Mouse (Mus musculus): ENCODE results near the gene Tmem91. TPM values are rescaled to one million over a fixed set of nuclear protein-coding genes. Genes with fewer than 3 reads are reported as not detected.
A peak's percentile ranks its signal among the peaks of the same experiment; 100 is the strongest.

The Tmem91 gene
- polyA plus RNA-seq, 1 experiment, result 0.18 TPM

GRCm38 (mm10) chr7:25717478-25717877 is 42.5 kb upstream of the Tmem91 start:
- peaks cover 30% of the 10 kb centered on the region for H3K79me2 ChIP-seq (ENCODE audit: control insufficient read depth, insufficient read depth)
- TF ChIP-seq MYOD1 (IDR thresholded peaks at IDR 0.05; ENCODE audit: control insufficient read depth, insufficient read length, low read depth) (no peak), CEBPB (IDR thresholded peaks at IDR 0.05; ENCODE audit: low read depth) (no peak), USF1 (IDR thresholded peaks at IDR 0.05; ENCODE audit: low read depth) (no peak), FOSL1 (IDR thresholded peaks at IDR 0.05; ENCODE audit: insufficient read depth, low read length, poor library complexity, severe bottlenecking) (no peak), CTCF (IDR thresholded peaks at IDR 0.05; ENCODE audit: control insufficient read depth, insufficient read depth, insufficient read length) (no peak), MAX (IDR thresholded peaks at IDR 0.05) (no peak), MYOG (IDR thresholded peaks at IDR 0.05; ENCODE audit: control insufficient read depth, extremely low read depth, insufficient read length) (no peak)
- H3K36me3 ChIP-seq (ENCODE audit: control insufficient read depth, insufficient read depth), result peaks cover 45% of the 10 kb centered on the region
- no peak overlapping the region for H3ac ChIP-seq (ENCODE audit: control insufficient read depth, insufficient read length, low read depth)
- peaks cover 17% of the 10 kb centered on the region for H3K79me3 ChIP-seq (ENCODE audit: low read depth)
- H3K27me3 ChIP-seq (ENCODE audit: control insufficient read depth, insufficient read depth, insufficient read length), result no peaks in the 10 kb centered on the region
- no peak overlapping the region for H3K4me3 ChIP-seq (ENCODE audit: insufficient read depth, poor library complexity, severe bottlenecking)

GRCm38 (mm10) chr7:25715731-25716271 is 40.8 kb upstream of the Tmem91 start:
- H3K4me3 ChIP-seq (ENCODE audit: insufficient read depth, poor library complexity, severe bottlenecking), result no peak overlapping the region
- H3K36me3 ChIP-seq (ENCODE audit: control insufficient read depth, insufficient read depth), result peaks cover 43% of the 10 kb centered on the region
- TF ChIP-seq FOSL1 (IDR thresholded peaks at IDR 0.05; ENCODE audit: insufficient read depth, low read length, poor library complexity, severe bottlenecking) (no peak), MYOD1 (IDR thresholded peaks at IDR 0.05; ENCODE audit: control insufficient read depth, insufficient read length, low read depth) (no peak), USF1 (IDR thresholded peaks at IDR 0.05; ENCODE audit: low read depth) (no peak)
- H3K79me2 ChIP-seq (ENCODE audit: control insufficient read depth, insufficient read depth), result peaks cover 30% of the 10 kb centered on the region
- H3K79me3 ChIP-seq (ENCODE audit: low read depth), result peaks cover 17% of the 10 kb centered on the region
- H3K27me3 ChIP-seq (ENCODE audit: control insufficient read depth, insufficient read depth, insufficient read length), result no peaks in the 10 kb centered on the region
- no peak overlapping the region for H3ac ChIP-seq (ENCODE audit: control insufficient read depth, insufficient read length, low read depth)

GRCm38 (mm10) chr7:25714581-25714980 is 39.6 kb upstream of the Tmem91 start:
- no peak for TF ChIP-seq MAX (IDR thresholded peaks at IDR 0.05)
- H3K36me3 ChIP-seq (ENCODE audit: control insufficient read depth, insufficient read depth), result peaks cover 39% of the 10 kb centered on the region
- peaks cover 30% of the 10 kb centered on the region for H3K79me2 ChIP-seq (ENCODE audit: control insufficient read depth, insufficient read depth)
- H3K4me3 ChIP-seq (ENCODE audit: insufficient read depth, poor library complexity, severe bottlenecking), result no peak overlapping the region
- no peaks in the 10 kb centered on the region for H3K27me3 ChIP-seq (ENCODE audit: control insufficient read depth, insufficient read depth, insufficient read length)
- no peak overlapping the region for H3ac ChIP-seq (ENCODE audit: control insufficient read depth, insufficient read length, low read depth)
- peaks cover 17% of the 10 kb centered on the region for H3K79me3 ChIP-seq (ENCODE audit: low read depth)

- no peaks in the 10 kb centered on the region for H3K27me3 ChIP-seq (ENCODE audit: control insufficient read depth, insufficient read depth, insufficient read length)
- no peak for TF ChIP-seq USF1 (IDR thresholded peaks at IDR 0.05; ENCODE audit: low read depth)
- TF ChIP-seq CEBPB (IDR thresholded peaks at IDR 0.05; ENCODE audit: low read depth), result no peak
- H3K79me3 ChIP-seq (ENCODE audit: low read depth), result peaks cover 10% of the 10 kb centered on the region
- H3K79me2 ChIP-seq (ENCODE audit: control insufficient read depth, insufficient read depth), result peaks cover 21% of the 10 kb centered on the region
- H3K4me3 ChIP-seq (ENCODE audit: insufficient read depth, poor library complexity, severe bottlenecking), result no peak overlapping the region
- no peak overlapping the region for H3ac ChIP-seq (ENCODE audit: control insufficient read depth, insufficient read length, low read depth)
- peaks cover 36% of the 10 kb centered on the region for H3K36me3 ChIP-seq (ENCODE audit: control insufficient read depth, insufficient read depth)
These were observed 37.8 kb upstream of the Tmem91 start for GRCm38 (mm10) chr7:25712801-25713200.

GRCm38 (mm10) chr7:25711731-25712197 is 36.8 kb upstream of the Tmem91 start:
- H3ac ChIP-seq (ENCODE audit: control insufficient read depth, insufficient read length, low read depth), result peak overlapping the region; percentile 25
- peaks cover 11% of the 10 kb centered on the region for H3K79me2 ChIP-seq (ENCODE audit: control insufficient read depth, insufficient read depth)
- H3K36me3 ChIP-seq (ENCODE audit: control insufficient read depth, insufficient read depth), result peaks cover 36% of the 10 kb centered on the region
- H3K4me3 ChIP-seq (ENCODE audit: insufficient read depth, poor library complexity, severe bottlenecking), result no peak overlapping the region
- H3K79me3 ChIP-seq (ENCODE audit: low read depth), result peaks cover 2% of the 10 kb centered on the region
- TF ChIP-seq MAX (IDR thresholded peaks at IDR 0.05) (peak; percentile 37), MYOD1 (IDR thresholded peaks at IDR 0.05; ENCODE audit: control insufficient read depth, insufficient read length, low read depth) (no peak)
- no peaks in the 10 kb centered on the region for H3K27me3 ChIP-seq (ENCODE audit: control insufficient read depth, insufficient read depth, insufficient read length)

- Histone ChIP-seq H3K27me3 (ENCODE audit: control insufficient read depth, insufficient read depth, insufficient read length) (no peaks in the 10 kb centered on the region), H3K79me2 (ENCODE audit: control insufficient read depth, insufficient read depth) (peaks cover 5% of the 10 kb centered on the region), H3K36me3 (ENCODE audit: control insufficient read depth, insufficient read depth) (peaks cover 33% of the 10 kb centered on the region), H3K4me3 (ENCODE audit: insufficient read depth, poor library complexity, severe bottlenecking) (no peak overlapping the region), H3K79me3 (ENCODE audit: low read depth) (no peaks in the 10 kb centered on the region), H3ac (ENCODE audit: control insufficient read depth, insufficient read length, low read depth) (no peak overlapping the region)
- no peak for TF ChIP-seq FOSL1 (IDR thresholded peaks at IDR 0.05; ENCODE audit: insufficient read depth, low read length, poor library complexity, severe bottlenecking)
- no peak for TF ChIP-seq MYOD1 (IDR thresholded peaks at IDR 0.05; ENCODE audit: control insufficient read depth, insufficient read length, low read depth)
- TF ChIP-seq CTCF (IDR thresholded peaks at IDR 0.05; ENCODE audit: control insufficient read depth, insufficient read depth, insufficient read length), result no peak
- no peak for TF ChIP-seq CEBPB (IDR thresholded peaks at IDR 0.05; ENCODE audit: low read depth)
- no peak for TF ChIP-seq MAX (IDR thresholded peaks at IDR 0.05)
- no peak for TF ChIP-seq MYOG (IDR thresholded peaks at IDR 0.05; ENCODE audit: control insufficient read depth, extremely low read depth, insufficient read length)
- TF ChIP-seq USF1 (IDR thresholded peaks at IDR 0.05; ENCODE audit: low read depth), result no peak
These were observed 36.2 kb upstream of the Tmem91 start for GRCm38 (mm10) chr7:25711165-25711564.
